Mouse (Mus musculus) frontal cortex, postnatal 36 days (tissue): Measurements from ENCODE around the gene Camta1.

Experiments used
- DNase-seq, 2 experiments: peaks; one replicate each; pipeline ENCODE4 v3.0.0; 2022; ENCODE audit warnings: low spot score in 2 of 2

Gene Camta1

GRCm38 (mm10) chr4:151520103-151520502 lies 341.6 kb downstream of the Camta1 start:
- no peak for DNase-seq

DNA sequence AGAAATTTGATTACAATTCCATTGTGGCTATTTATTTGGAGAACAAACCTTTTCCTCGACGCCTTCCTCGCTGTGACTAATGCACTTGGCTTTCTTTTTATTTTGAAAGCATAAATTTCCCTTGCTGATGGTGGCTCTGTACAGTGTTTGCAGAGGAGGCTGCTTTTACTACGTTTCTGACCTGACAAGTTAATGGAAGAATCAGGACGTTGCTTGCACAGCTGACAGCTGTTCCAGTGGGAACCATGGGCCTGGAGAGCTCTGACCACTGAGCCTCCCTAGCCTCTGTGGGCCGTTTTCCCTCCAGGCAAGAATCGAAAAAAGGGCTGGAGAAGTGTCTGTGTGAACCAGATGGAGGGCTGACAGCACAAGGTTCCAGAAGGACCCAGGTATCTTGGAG lies 342.7 kb downstream of the Camta1 start:
- no peak for DNase-seq

GRCm38 (mm10) chr4:151516998-151517799 lies 344.5 kb downstream of the Camta1 start:
- no peak for DNase-seq

GRCm38 (mm10) chr4:151515316-151515715 lies 346.4 kb downstream of the Camta1 start:
- no peak for DNase-seq

DNA sequence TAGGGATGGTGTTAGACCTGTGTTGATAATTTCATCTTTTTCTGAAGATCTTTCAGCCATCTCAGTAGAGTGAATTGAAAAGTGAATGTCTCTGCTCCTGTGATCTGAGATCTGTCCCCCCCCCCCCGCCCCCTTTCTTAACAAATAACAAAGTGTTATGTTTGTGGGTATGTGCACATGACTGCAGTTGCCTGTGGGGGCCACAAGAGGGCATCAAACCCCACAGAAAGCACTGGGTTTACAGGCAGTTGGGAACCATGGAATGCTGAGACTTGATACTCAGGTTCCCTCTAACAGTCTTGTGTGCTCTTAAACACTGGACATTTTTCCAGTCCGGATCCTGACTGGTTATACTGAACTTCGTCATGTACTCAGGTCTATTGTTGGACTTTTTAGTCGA lies 350.6 kb downstream of the Camta1 start:
- no peak for DNase-seq

- no peak for DNase-seq
These were observed 351.3 kb downstream of the Camta1 start for GRCm38 (mm10) chr4:151510417-151510816.

DNA sequence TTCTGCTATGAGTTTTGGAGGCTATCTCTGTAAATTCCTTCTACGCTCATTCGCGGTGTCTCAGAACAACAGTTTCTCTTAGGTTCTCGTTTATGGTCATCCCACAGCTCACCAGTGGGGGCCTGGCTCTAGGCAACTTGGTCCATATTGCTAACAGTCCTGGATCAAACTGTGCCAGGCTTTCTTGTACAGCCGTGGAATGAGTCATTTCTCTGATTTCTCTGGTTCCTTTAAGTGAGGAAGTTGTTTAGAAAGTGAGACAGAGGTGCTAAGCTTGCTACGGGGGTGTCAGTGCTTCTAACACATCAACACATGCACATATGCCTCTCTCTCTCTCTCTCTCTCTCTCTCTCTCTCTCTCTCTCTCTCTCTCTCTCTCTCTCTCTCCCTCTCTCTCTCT lies 355.0 kb downstream of the Camta1 start:
- peak; percentile 8 to 17 for DNase-seq

- no peak for DNase-seq
These were observed 363.0 kb downstream of the Camta1 start for GRCm38 (mm10) chr4:151498481-151499276.

DNA sequence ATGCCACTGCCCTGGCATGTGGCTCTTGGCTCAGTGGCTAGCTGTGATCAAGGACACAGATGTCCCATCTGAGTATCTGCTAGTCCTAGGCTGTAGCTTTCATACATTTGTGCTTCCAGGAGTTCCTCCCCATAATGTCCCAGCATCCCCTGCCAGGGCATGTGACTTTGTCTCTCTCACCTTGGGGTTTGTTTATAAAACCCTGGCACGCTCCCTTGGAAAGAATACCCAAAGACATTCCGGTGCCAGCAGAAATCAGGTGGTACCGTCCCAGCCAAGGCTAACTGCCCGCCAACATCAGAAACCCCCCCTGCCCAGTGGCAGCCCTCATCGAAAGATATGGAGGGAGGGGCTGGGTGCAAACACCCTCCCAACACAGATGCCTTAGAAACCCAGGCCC lies 365.1 kb downstream of the Camta1 start:
- no peak for DNase-seq

DNA sequence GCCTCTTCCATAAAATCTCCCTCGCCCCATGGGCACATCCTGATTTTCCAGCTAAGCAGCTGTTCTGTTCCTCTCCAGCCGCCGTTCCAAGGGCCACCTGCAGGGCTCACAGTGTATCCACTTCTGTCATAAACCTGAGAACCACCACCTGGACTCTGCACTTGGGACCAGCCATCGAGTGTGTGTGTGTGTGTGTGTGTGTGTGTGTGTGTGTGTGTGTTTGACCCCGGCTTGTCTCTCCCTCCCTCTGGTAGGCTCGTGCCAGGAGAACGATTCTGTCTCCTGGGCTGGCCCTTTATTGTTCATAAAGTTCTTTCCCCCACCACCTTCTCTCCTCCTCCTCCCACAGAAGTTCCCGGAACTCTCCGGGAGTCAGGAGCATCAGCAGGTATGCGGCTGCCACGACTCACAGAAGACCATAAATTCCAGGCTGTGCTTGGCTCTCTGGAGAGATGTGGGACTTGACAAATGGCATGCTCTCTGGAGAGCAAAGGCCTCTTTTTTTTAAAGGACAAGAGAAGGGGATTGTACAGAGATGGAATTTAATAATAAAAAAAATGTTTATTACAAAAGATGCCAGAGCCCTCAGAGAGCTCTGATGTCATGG lies 366.3 kb downstream of the Camta1 start:
- DNase-seq: no peak

GRCm38 (mm10) chr4:151492786-151493185 lies 368.9 kb downstream of the Camta1 start:
- DNase-seq: no peak

DNA sequence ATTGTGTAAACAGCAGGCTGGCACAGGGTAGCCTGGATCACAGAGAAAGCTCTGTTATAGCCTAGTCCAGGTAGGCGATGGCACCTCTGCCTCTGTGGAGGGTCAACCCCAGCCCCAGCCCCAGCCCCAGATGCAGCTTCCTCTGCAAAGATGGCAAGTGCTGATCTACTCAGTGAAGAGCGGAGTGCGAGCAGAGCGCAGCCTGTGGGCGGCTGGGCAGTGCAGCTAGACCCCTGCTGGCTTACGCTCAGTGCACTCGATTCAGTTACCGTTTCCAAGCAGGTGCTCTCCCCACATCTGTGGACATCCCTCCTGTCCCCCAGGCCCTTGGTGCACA lies 377.7 kb downstream of the Camta1 start:
- no peak for DNase-seq

DNA sequence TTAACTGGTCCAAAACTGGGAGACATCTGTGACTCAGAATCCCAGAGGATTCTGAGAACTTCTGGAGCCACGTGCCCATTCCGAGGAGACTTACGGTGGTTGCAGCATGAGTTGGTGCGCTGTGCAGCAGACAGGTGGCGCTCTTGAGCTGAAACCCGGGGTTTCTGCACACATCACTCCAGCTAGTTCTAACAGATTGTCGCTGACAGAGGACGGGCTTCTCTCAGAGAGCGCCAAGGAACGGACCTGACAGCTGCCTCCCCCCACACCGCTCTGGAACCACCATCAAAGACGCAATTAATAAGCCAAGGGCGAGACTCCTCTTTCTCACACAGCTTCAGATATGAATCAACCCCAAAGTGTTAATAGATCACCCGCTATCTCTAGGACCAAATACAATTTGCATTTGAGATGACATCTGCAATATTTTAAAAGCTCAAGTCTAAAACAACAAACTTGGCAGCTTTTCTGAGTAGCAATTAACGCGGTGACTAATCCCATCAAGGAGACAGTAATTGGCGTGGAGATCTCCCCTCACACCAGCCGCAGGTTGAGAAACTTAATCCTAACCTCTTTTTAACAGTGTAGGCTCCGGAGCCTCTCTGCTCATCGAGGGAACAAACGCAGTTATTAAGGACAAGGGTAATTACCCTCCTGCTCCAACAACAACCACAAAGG lies 378.2 kb downstream of the Camta1 start:
- peak; percentile 72 to 73 for DNase-seq

GRCm38 (mm10) chr4:151480928-151481327 lies 380.7 kb downstream of the Camta1 start:
- no peak for DNase-seq

DNA sequence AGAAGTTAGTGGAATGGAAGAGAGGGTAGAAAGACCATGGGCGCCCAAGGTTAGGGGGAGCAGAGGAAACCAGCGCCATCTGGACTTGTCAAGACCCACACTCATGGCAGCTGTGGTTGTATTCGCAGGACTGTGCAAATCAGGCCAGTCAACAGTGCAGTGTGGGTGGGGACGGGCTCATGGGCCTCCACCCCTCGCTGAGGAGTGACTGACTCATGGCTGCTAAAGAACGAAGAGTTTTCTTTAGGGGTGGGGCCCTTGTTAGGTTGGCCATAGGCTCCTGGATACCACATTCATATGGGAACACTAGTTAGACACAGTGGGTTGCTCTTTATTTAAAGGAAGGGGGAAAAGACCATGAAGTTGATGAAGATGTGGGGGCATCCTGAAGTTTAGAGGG lies 383.7 kb downstream of the Camta1 start:
- DNase-seq: no peak

DNA sequence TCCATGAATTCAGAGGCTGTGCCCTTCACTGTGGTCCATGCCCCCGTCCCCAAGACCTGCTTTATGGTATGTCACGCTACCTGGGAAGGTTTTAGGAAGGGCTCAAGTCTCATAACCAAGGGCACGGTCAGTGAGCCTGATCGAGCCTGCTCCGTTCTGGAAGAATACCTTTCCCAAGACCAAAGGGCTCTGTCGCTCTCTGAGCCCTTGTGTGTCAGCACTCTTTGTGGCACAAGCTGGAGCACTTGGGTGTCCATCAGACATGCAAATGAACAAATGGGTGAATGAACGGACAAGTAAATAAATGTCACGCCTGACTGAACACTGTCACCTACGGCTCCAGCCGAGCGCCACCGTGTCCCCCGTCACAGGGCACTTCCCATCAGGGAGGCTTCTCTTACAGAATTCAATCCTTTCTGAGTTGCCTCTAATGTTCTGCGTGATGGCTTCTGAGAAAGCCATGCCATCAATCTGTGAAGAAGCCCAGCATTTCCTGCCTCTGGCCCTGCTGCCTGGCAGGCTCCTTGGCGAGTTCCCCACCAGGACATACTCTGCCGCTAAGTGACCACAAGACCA lies 386.7 kb downstream of the Camta1 start:
- DNase-seq: no peak

DNA sequence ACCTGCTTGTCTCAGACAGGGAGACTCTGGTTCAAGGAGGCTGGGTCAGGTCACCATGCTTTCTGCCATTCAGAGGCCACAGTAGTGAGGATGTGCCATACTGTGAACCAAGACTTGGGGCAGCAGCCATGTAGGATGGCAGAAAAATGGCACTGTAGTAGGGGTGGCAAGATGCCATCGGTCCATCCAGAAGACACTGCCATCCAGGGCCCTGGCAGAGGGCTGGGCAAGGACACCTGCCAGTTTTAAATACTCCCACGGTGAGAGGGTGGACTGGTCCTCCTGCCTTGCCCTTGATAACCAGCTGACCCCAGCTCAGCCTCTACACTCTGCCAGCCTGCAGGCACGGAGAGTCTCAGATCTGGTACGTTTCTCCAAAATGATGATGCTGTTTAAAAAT lies 389.8 kb downstream of the Camta1 start:
- peak in 1 of 2 experiments; percentile 17 for DNase-seq

DNA sequence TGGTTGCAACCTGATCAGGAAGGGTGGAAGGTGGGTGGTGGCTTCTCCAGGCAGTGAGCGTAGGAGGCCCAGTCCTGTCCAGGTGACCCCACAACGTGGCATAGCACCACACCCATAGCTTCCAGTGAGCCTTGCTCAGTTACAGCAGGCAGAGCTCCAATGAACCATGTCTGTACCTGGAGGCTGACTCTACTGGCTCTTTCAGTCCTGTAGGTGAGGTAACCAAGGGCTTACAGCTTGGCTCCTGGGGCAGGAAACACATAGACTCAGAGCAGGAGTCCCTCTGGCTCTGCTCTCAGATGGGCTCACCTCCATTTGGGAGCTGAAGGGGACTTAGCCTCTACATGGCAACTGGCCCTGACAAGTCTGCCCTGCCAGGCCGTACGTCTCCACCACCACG lies 393.3 kb downstream of the Camta1 start:
- DNase-seq: no peak

- DNase-seq: no peak
These were observed 403.0 kb downstream of the Camta1 start for GRCm38 (mm10) chr4:151458686-151459085.

GRCm38 (mm10) chr4:151454611-151455010 lies 407.1 kb downstream of the Camta1 start:
- no peak for DNase-seq

DNA sequence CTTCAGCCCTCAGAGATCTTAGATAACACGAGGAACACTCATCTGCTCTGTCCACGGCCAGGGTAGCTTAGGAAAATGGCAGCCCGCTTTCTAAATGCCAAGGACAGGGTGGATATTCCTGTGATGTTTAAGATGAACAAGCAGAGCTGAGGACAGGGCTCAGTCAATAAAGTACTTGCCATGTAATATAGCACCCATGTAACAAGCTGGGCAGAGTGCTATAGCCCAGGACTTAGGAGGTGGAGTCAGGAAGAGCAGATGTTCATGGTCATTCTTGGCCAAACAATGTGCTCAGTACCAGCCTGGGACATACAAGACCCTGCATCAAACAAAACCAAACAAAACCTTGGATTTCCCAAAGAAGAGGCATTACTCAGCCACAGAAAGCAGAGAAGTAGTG lies 407.6 kb downstream of the Camta1 start:
- no peak for DNase-seq

DNA sequence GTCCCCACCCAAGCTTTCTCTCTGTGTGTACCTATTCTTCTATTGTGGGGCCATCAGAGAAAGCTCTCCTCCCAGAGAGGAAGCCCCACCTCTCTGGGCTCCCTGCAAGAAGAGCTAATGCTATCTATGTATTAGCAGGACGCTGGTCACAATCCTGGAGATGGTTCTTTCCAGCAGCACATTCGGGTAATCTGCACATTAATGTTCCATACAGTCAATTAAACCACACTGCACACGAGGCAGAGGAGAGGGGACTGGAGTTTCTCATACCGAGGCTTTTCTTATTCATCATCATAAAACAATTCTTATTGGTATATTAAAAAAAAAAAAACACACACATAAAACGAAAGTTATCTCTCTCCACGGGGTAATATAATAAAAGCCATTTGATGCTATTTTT lies 409.8 kb downstream of the Camta1 start:
- no peak for DNase-seq
